Mouse (Mus musculus) frontal cortex, adult 2 months (tissue): ENCODE measurements at regions not wholly inside any gene's neighbourhood (a gene's known extent, or its start where the extent isn't known, plus 50 kb on each side); places are given as distances from the start of the nearest gene placed in this dataset.

Source experiments
- DNase-seq, 2 experiments: peaks; one replicate each; pipeline ENCODE4 v3.0.0; 2022; ENCODE audit warnings: low spot score in 1 of 2; ENCODE audit errors: extremely low spot score in 1 of 2

GRCm38 (mm10) chr10:124305644-124306043 is 1041.8 kb downstream of the Fam19a2 start:
- no peak for DNase-seq

- DNase-seq = no peak
These were observed 1055.0 kb downstream of the Fam19a2 start for GRCm38 (mm10) chr10:124318761-124319160.

DNA sequence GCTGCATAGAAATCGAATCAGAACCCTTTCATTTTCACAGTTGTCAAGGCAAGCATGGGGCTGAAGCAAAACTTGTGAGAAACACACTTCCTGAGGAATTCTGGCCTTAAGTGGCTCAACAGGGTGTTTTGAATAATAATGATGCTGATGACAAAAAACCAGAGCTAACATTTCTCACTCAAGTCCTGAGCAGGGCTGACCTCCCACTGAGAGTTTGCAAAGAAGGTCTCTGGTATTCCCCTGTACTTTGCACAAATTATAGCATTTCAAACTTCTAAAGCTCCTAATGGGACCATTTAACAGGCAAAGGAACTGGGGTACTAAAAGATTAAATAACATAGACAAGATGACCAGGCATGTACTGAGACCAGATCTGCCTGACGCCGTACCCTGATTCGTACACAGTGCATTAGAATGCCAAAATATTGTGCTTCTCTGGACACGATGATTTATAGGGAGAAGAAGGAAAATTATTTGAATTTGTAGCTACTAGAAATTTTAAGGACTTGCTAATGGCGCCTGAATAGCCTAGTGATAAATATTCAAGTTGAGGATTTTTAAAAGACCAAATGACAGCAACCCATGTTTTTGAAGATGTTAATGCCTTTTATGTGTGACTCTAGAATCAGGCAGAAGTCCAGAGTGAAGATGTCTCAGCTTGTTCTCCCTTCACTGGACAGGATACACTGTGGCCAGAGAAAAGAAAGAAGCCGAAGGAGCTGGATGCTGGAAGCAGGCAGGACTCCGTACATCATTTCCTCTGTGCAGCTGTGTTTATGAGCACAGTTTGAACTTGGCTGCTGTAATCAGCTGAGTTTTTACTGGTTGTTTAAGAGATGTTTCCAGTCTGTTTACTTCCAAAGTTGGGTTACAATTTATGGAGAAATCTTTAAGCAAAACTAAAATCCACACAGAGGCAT is 1056.7 kb downstream of the Fam19a2 start:
- DNase-seq = no peak

GRCm38 (mm10) chr10:124332491-124332890 is 1056.8 kb downstream of the Slc16a7 start:
- DNase-seq = no peak

- DNase-seq = no peak
These were observed 1050.3 kb downstream of the Slc16a7 start for GRCm38 (mm10) chr10:124338923-124339322.

GRCm38 (mm10) chr10:124349300-124349699 is 1040.0 kb downstream of the Slc16a7 start:
- DNase-seq = no peak

GRCm38 (mm10) chr10:124362795-124363194 is 1026.5 kb downstream of the Slc16a7 start:
- peak in 1 of 2 experiments; percentile 37 for DNase-seq

- DNase-seq = peak; percentile 5 to 30
These were observed 1018.3 kb downstream of the Slc16a7 start for GRCm38 (mm10) chr10:124370994-124371393.

GRCm38 (mm10) chr10:124402647-124403046 is 986.6 kb downstream of the Slc16a7 start:
- no peak for DNase-seq

- DNase-seq = peak in 1 of 2 experiments; percentile 8
These were observed 979.6 kb downstream of the Slc16a7 start for GRCm38 (mm10) chr10:124409633-124410032.

- peak in 1 of 2 experiments; percentile 5 for DNase-seq
These were observed 972.7 kb downstream of the Slc16a7 start for GRCm38 (mm10) chr10:124416531-124416930.

DNA sequence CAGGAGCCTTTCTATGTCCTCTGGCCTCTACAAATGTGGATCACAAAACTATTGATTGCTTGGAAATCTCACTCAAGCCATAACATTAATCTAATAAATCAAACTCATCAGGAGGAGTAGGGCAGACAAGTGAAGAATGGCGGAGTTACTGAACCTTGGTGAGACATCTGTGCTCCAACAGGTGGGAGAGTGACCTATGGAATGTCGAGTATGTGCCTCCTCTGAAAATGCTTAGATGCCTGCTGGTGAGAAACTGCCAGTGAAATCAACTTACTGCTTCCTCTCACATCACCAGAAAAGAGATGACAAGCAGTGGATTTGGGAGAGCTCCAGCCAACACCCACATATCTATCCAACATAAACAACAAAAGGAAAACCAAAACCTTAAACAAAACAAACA is 965.8 kb downstream of the Slc16a7 start:
- DNase-seq = no peak
